Mouse (Mus musculus): ENCODE measurements around the gene Trio.

Trio gene

DNA sequence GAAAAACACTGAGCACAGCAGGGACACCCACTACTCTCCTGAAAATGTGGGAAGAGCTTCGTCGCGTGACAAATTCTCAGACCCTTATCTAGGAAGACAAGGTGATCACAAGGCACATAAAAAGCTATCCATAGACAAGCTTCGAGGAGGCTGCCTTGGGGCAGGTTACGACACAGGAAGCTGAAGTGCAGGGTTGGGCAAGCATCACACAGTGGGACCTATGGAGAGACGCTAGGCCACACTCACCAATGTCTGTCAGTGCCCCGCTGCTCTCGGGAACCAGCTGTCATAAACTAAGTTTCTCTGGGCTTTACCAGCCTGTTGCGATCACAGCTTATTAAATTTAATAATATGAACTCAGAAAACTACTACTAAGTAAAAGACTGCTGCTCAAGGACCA lies 149.9 kb downstream of the Trio start:
- DNase-seq (ENCODE audit: low spot score), result no peak

DNA sequence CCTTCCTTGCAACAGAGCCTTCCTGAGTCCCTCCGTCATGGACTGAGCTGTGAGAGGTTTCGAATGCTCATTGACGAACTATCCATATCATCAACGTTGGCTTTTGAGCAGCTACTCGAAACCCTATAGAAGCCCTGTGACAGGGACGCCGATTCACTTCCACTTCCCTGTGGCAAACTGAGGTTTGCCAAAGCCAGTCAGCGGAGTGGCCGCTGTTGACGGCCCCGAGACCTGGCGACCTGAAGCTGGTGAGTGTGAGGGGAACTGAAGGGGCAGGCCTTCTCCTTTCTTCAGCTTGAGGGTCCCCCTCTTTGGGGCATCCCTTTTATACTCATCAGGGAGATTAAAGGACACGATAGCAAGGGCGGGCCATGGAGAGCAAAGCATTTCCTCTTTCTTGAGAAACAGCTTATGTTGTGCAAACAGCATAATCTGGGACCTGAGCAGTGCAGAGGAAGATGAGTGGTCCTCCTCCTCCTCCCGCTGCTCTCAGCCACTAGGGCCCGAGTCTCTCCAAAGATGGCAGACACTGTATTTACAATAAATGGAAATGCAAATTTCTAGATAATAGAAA lies 151.8 kb downstream of the Trio start:
- DNase-seq (ENCODE audit: low spot score), result no peak

DNA sequence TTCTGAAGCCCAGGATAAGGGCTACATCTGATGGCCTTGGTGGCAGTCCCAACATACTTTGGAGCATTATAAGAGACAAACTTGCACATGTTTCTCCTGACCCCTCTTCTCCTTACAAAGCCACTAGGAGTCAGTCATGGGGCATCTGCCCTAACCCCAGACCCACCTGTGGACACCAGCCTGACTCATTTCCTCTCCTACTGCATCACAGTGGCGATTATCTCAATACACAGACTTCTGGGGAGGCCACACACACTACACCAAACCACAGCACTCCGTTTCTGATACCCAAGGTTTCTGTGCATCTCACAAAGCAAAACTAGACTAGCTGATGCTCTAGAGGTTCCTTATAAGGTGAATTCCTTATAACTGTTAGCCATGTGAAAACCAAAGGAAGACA lies 153.4 kb downstream of the Trio start:
- no peak for DNase-seq (ENCODE audit: low spot score)

DNA sequence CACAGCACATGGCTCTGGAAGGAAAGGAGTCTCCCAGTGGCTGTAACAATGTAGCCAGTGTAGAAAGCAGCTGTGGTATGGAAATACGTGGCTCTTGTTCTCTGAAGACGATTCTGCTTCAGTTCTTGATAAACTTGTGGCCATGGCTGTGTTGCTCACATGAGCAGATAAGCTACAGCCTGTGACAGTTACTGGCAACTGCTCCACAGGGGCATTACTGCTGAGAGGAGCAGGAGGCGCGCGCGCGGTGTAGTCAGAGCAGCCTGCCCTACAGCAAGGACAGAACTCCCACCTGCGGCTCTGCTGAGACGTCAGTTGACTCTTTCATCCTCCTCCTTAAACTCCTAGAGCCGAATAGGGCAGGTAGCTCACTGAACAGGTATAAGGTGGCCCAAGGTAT lies 153.9 kb downstream of the Trio start:
- DNase-seq (ENCODE audit: low spot score), result no peak

DNA sequence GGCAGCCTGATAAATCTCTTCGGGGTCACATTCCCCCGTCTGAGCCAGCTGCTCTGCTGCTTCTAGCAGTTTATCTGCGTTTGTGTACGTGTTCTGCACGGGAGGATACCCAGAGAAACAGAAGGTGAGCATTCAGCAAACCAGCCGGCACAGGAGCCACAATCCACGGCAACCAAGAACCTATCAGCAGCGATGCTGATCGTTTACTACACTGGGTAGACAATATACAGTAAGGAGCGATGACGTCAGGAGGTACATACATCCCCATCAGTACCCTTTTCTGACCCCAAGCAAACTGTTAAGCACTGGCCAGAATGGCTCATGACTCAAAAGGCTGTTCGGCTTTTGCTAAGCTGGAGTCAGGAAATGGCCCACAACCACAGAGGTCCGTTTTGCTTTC lies 154.4 kb downstream of the Trio start:
- no peak for DNase-seq (ENCODE audit: low spot score)

DNA sequence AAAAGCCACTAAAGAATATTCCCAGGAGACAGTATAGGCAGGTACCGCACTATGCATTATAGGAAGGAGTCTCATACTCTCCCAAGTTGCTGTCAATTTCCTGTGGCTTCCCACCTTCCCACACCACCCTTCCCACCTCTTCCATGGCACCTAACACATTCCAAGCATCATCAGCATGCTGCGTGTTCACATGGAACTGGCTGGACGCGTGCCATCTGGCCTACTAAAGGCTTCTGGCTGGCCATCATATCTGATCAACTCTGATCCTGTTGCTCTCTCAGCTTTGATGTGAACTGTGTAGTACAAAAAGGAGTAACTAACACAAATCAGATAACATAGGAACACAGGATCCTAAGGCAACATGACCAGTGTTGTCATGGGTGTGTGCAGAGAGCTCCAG lies 156.6 kb downstream of the Trio start:
- DNase-seq (ENCODE audit: low spot score), result no peak

DNA sequence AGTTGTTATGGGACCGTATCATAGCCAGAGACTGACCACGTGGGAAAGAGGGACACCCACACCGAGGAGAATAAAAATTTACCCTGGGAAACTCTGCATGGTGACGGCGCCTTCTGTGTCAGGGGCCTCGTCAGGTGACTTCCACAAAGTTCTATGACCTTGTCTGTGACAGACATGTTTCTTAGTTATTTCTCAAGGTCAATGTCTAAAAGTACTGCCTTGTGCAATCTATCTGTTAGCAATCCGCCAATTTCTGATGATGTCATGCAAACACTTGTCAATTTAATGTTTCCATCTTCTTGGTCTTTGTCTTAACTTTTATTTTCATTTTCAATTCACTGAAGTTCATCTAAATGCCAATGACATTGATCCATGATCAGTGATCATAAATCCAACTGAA lies 157.8 kb downstream of the Trio start:
- DNase-seq (ENCODE audit: low spot score), result no peak

DNA sequence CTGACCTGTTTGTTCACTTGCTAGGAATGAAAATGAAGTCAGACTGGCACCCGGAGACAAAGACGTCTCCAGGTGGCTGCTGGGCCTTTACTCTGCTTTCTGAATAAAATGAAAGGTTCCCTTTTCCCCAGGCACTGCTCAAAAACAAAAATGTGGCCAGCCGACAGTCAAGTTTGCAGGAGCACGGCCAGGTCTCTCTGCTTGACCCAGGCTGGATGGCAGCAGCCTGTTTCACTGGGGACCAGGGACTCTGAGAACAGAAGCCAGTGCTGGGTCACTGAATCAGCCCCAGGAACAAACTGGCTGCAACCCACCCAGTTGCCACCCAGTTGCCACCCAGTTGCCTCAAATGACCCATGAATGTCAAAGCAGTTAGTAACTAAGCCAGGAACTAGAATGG lies 159.2 kb downstream of the Trio start:
- DNase-seq (ENCODE audit: low spot score), result no peak

DNA sequence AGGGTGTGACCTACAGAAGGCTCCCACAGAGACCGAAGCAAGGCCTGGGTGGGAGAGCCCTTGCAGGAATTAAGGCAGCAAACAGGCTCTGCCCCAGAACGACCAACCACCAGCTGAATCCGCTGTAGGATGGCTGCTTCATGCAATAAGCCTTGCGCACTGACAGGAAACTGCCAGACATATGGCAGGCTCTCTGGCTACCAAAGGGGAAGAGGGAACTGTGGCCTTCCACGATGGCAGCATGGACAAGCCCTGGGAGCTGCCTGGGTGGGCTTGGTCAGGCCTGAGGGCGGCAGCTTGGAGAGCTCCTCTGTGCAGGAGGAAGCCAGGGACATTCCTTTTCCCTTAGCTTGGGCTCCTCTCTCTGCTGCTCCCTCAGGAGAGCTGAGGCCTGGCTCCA lies 159.6 kb downstream of the Trio start:
- DNase-seq (ENCODE audit: low spot score), result no peak

DNA sequence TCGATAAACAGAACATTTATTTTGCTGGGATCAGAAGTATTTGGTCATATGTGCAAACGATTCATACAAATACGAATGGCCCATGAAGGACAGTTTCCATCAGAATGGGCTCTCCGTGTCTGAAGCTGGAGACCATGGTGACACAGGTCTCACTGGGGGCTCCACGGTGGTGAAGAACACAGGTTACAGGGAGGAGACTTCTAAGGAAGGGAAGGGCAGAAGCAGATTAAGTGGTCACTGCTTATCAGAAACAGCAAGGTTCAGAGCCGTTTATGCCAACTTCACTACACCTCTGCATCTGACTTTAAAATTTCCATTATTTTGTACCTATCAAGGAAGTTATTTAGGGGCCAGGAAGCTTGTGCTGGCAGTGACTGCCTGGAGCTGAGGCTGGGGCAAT lies 161.3 kb downstream of the Trio start:
- DNase-seq (ENCODE audit: low spot score), result no peak

DNA sequence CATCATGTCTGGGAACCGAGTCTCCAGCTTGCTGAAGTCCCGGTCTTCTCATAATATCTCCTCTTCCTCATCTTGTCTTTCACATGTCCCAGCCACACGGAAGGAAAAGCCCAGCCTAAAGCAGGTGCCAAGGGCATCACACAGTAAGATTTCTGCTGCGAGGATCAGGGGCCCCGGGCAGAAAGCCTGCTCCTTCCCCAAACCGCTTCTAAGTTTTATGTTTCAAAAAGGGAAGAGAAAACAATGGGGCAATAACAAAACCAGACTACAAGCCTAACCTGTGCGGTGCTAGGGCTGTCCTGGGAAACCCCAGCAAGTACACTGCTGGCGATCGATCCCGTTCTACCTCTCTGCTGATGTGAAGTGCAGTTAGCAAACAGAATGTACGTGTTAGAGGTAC lies 162.7 kb downstream of the Trio start:
- no peak for DNase-seq (ENCODE audit: low spot score)

DNA sequence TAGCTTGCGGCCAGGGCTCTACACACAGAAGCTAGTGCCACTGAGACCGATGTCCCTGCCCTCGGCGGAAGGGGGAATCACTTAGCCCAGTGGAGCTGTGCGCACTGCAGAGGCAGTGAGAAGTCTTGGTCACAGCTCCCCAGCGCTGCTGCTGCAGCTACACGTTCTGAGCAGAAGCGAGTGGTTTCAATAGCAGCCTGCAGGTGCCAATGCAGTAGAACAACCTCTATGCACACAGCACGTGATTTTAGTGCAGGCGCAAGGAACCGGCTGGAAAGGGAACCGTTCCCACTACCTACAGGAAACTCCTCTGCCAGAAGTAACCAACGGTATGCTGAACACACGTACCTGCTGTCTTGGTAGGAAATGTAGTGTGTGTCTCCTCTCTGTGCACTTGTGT lies 165.2 kb downstream of the Trio start:
- no peak for DNase-seq (ENCODE audit: low spot score)

DNA sequence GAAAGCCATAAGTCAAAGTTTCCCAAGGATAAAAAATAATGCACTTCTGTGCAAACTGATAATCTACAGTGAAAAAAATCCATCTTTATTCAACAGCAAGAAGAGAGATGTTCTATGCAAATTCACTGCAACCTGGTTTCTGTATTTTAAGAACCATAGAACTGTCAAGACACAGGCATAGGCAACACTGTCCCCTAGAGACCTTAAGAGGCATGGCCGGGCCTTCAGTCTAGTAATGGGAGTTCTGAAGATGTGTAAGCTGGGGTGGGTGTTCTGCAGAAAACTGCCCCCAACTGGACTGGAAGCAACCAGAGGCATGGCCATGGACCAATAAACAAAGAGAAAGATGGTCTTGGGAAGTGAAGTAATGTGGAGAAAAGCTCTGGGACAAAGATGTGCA lies 166.1 kb downstream of the Trio start:
- no peak for DNase-seq (ENCODE audit: low spot score)

DNA sequence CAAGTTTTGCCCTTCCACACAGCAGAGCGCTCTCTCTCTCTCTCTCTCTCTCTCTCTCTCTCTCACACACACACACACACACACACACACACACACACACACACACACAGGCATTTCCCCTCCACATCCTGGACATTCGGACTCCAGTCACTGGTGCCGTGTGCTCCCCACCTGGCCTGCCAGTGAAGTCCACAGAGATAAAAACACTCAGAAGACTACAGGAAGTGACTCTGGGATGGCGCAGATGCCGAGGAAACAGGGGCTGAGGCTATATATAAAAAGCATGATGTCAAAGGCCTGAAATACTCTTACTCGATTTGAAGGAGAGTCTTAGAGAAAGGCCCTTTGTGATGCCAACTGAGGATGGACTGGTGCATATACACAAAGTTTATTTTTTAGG lies 166.5 kb downstream of the Trio start:
- DNase-seq (ENCODE audit: low spot score), result no peak

DNA sequence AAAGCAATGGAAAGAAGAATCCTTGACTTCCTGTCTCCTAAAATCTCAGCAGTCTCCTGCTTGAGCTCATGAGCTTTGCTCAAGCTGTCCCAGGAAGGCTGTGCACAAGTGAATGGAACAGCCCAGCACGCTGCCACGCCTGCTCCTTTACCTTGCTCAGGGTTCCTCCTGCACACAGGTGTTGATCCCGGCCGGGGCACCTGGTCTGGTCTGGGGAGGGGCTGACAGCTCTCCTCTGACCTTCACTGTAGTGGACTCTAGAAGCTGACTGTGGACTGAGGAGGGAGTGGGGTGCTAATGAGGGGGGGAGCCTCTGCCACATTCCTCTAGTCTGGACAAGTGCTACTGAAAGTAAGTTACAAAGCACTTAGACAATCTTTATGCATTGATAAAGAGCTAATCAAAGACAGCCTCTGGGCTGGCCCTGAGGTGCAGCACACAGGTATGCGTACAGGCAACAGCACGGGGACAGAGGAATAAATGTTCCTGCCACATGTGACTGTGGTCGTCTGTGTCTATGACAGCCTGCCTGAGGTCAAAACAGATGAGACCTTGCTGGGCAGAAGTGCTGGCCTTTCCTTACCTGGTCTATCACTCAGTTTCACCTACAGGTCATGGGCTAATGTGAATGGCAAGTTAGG lies 167.3 kb downstream of the Trio start:
- DNase-seq (ENCODE audit: low spot score), result no peak

DNA sequence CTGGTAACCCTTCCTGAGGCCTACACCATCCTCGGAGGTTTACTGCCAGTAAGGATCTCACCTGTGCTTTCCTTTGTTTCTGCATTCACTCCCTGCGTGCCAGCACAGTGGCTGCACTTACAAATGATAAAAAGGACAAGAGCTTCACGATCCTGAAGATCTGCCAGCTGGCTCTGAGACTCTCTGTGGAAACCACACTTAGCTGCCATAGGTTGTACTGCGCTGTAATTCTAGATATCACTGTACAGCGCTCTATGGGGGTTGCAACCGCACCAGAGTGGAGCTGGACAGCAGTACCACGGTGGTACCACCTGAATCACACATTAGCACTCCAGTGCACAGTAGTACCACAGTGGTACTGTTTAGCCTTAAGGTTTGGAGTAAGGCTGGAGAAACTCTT lies 168.4 kb downstream of the Trio start:
- no peak for DNase-seq (ENCODE audit: low spot score)

DNA sequence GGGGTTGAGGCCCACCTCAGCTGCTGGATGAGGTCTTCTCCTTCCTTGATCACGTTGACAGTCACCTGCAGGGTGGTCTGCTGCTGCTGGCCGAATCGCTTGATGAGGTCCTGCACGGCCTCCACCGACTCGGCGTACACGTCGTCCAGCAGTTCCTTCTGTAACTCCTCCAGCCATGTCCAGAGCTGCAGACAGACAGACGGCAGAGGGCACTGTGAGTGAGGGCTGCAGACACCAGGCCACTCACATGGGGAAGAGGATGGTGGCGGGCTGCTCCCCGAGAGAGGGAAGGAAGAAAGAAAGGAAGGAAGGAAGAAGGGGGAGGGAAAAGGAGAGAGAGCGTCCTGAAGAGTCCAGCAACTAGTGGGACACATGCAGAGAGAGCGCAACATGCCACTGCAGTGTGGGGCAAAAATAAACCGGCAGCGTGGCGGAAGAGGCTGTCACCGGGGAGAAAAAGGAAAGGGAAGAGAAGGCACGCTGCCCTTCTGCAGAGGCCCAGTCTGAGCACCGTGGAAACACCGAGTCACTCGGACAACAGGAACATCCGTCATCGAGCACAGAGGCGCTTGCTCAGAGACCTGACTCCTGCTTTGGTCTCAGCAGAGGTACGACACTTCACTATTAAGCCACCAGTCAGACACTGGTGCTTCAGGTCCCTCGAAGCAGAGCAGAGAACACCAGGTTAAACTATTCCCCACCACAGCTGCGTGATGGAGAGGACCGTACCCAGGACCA lies 169.4 kb downstream of the Trio start:
- DNase-seq (ENCODE audit: low spot score), result no peak

DNA sequence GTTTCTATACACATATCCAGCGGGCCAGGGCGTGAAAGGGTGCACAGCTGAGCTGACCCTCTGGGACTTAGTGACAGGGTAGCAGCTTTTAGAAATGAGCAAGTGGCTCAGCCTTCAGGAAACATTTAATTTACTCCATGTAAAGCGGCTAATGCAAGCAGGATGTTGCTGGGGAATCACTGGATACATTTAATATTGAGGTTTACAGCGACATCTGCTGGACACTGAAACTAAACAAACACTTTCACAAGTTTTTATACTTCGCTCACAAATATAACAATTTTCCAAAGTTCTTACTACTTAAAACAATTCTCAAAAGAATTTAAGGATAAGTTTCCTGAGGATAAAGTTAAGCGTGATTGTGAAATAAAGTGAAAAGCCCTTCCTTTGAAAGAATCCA lies 174.3 kb downstream of the Trio start:
- no peak for DNase-seq (ENCODE audit: low spot score)

DNA sequence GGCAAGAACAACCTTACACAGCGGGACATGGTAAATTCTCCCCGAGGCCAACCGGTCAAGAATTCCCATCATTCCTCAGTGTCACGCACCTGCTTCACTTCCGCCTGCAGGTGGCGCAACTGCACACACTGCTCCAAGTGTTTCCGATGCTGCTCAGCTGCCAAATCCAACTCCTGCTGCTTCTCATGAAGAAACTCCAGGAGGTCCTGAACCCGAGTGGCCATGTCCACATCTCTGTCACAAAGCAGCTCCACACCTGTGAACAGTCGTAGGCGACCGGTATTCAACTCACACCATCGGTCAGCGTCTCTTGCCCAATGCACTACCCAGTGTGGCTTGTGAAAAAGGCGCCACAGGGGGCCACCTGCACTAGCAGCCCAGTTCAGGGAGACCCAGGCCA lies 174.7 kb downstream of the Trio start:
- no peak for DNase-seq (ENCODE audit: low spot score)

DNA sequence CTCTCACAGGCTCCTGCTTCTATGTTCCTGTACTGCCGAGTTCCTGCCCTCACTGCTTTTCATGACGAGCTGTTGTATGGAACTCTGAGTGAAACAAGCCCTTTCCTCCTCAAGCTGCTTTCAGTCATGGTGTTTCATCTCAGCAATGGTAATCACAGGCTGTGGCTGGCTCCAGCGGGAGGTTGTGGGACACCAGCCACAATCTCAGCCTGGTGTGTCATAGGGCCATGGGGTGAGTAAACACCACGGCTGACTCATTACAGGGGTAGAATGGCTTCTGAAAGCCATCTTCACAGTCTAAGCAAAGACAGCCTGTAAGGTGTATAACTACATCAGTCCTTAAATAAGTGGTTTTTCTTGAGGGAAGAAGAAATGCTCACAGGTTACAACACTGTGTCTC lies 175.7 kb downstream of the Trio start:
- no peak for DNase-seq (ENCODE audit: low spot score)

DNA sequence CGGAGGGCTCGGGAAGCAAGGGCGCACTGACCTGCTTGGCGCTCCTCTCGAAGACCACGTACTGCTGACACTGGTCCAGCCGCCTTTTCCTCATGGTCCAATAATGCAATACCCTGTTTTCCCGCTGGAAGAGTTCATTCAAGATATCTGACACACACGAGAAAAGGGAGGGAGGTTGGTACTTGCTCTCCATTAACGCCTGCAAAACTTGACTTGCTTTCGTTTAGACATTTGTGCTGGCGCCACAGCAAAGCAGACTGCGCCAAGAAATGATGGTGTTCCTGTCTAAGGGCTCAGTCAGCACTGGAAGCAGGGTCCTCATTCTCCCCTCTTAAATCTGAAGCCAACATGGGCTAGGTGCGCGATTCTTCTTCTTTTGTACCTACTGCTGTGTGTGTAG lies 184.0 kb downstream of the Trio start:
- no peak for DNase-seq (ENCODE audit: low spot score)

DNA sequence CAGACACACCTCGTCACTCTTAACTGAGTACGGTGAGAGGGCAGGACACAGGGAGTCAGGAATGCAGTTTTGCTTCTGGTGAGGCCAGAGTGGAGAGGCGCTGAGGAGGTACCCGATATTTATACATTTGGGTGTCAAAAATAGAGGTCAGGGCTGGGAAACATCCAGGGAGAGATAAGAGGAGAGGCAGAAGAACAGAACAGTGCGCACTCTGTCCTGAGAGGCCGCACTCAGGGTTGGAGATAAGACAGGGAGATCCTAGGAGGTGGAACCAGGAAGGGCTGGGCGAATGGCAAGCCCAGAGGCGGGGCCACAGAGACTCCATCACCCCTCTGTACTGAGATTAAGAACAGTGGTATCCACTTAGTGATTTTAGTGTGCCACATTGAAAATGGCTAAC lies 185.1 kb downstream of the Trio start:
- no peak for DNase-seq (ENCODE audit: low spot score)

DNA sequence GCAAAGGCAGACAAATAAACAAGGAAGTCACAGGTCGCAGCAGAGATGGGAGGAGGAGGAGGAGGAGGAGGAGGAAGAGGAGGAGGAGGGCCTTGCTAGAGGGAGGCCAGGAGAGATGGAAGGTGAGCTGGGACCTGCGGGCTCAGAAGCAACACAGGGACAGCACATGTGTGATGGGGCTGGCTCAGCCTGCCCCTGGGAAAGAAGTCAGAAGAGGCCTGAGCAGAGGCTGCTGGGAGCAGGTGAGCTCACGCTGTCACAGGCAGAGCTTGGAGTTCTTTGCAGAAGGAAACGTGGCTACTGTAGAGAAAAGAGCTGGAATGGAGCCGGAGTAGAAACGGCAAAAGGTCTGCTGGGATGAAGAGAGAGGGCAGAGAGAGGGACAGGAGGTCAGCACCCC lies 185.5 kb downstream of the Trio start:
- DNase-seq (ENCODE audit: low spot score), result no peak

DNA sequence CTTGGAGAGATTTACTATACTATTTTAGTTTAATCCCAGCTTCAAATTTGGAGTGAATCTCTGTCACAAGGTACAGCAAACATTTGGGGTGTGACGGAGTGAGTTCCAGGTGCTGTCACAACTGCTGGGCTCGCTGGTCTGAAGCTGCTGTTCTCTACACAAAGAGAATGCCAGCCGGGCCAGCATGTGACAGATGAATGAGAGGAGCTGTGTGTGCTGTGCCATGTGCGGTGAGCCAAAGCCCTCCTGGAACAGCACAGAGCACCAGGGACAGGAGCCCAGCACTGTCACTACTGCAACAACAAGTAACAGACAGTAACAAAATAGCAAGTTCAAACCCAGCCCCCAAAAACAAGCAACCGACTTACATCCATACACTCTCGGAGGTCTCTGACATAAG lies 194.0 kb downstream of the Trio start:
- no peak for DNase-seq (ENCODE audit: low spot score)

All from ovary, postnatal 10 days (tissue).